Mouse (Mus musculus): ENCODE results near the gene Ffar4. TPM values are rescaled to one million over a fixed set of nuclear protein-coding genes. Genes with fewer than 3 reads are reported as not detected.

The Ffar4 gene
- polyA plus RNA-seq, 1 experiment from 2014 or later = not detected

DNA sequence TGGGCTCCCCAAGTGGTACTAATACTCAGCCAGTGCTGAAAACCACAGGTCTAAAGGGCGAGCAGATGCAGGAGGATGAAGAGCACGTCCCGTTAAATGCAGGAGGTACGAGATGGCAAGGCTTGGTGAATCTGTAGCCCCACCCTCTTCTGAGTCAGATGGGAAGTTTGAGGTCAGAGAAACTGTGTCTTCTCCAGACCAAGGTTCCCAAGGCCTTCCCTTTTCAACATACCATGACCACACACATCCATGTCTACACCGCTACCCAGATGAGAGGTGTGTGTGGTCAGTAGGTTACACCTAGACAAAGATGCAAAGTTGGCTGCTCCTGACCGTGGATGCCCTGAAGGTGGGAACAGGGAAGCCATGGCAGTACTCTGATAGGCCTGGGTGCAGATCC lies 37.9 kb downstream of the Ffar4 start:
- Histone ChIP-seq H3K9ac (ENCODE audit: low read length) (no peak overlapping the region), H3K36me3 (ENCODE audit: control insufficient read depth, insufficient read depth, low read length) (no peaks in the 10 kb centered on the region), H3K4me2 (ENCODE audit: low read depth) (no peak overlapping the region), H3K4me1 (ENCODE audit: control insufficient read depth, insufficient read depth, low read length) (no peaks in the 10 kb centered on the region), H3K4me3 (ENCODE audit: low read depth, low read length) (no peak overlapping the region), H3K27me3 (ENCODE audit: control insufficient read depth, insufficient read depth, low read length) (no peaks in the 10 kb centered on the region), H3K9me3 (ENCODE audit: control insufficient read depth, low read length) (no peaks in the 10 kb centered on the region), H3K27ac (ENCODE audit: low read depth, low read length) (no peak overlapping the region)
- DNase-seq (ENCODE audit: low spot score) = no peak
- 88% methylated on average over 6 of the region's 6 CpGs for WGBS
- no peak for ATAC-seq (ENCODE audit: insufficient read depth, low FRiP score, low TSS enrichment)

DNA sequence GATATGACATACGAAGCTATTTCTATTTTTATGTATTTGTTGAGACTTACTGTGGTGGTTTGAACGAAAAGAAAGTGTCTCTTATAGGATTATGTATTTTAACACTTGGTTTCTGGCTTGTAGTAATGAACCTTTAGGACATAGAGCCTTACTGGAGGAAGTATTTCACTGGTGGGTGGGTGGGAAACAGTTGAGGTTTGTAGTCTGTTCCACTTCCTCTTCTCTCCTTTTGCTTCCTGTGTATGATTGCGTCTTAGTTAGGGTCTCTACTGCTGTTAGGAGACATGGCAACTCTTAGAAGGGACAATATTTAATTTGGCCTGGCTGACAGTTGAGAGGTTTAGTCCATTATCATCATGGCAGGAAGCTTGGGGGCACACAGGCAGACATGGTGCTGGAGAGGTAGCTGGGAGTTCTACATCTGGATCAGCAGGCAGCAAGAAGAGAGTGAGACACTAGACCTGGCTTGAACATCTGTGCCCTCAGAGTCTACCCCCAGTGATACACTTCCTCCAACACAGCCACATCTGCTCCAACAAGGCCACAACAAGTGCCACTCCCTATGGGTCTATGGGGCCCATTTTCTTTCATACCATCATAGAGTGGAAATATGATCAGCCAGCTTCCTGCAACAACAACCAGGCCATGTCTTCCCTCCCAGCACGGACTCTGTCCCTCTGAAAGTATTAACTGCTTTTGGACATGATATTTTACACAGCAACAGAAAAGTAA lies 46.8 kb downstream of the Ffar4 start:
- Histone ChIP-seq H3K27me3 (ENCODE audit: control insufficient read depth, insufficient read depth, low read length) (no peaks in the 10 kb centered on the region), H3K4me1 (ENCODE audit: control insufficient read depth, insufficient read depth, low read length) (no peaks in the 10 kb centered on the region), H3K4me3 (ENCODE audit: low read depth, low read length) (no peak overlapping the region), H3K9me3 (ENCODE audit: control insufficient read depth, low read length) (no peaks in the 10 kb centered on the region), H3K27ac (ENCODE audit: low read depth, low read length) (no peak overlapping the region), H3K36me3 (ENCODE audit: control insufficient read depth, insufficient read depth, low read length) (no peaks in the 10 kb centered on the region), H3K4me2 (ENCODE audit: low read depth) (no peak overlapping the region), H3K9ac (ENCODE audit: low read length) (no peak overlapping the region)
- WGBS = 77% methylated on average over 4 of the region's 4 CpGs
- no peak for DNase-seq (ENCODE audit: low spot score)
- no peak for ATAC-seq (ENCODE audit: insufficient read depth, low FRiP score, low TSS enrichment)

DNA sequence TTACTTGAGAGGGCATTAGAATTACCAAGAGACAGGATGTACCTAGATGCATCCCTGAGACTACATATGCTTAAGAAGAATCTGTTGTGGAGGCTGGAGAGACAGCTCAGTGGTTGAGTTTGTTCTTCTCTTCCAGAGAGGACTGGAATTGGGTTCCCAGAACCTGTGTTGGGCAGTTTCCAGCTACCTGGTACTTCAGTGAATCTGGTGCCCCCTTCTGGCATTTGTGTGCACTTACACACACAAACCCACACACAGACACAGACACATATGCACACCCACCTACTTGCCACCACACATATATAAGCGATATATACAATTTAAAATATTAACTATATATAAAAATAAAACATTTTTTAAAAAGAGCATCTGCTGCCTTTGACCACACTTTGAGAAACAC lies 59.4 kb downstream of the Ffar4 start:
- no peak for DNase-seq (ENCODE audit: low spot score)
- H3K4me2 ChIP-seq (ENCODE audit: low read depth) = no peak overlapping the region
- no peaks in the 10 kb centered on the region for H3K9me3 ChIP-seq (ENCODE audit: control insufficient read depth, low read length)
- H3K4me1 ChIP-seq (ENCODE audit: control insufficient read depth, insufficient read depth, low read length) = no peaks in the 10 kb centered on the region
- H3K27me3 ChIP-seq (ENCODE audit: control insufficient read depth, insufficient read depth, low read length) = no peaks in the 10 kb centered on the region
- no peak overlapping the region for H3K9ac ChIP-seq (ENCODE audit: low read length)
- no peak overlapping the region for H3K4me3 ChIP-seq (ENCODE audit: low read depth, low read length)
- no peak overlapping the region for H3K27ac ChIP-seq (ENCODE audit: low read depth, low read length)
- H3K36me3 ChIP-seq (ENCODE audit: control insufficient read depth, insufficient read depth, low read length) = no peaks in the 10 kb centered on the region
- no peak for ATAC-seq (ENCODE audit: insufficient read depth, low FRiP score, low TSS enrichment)
- WGBS = 93% methylated on average over 1 of the region's 1 CpGs

DNA sequence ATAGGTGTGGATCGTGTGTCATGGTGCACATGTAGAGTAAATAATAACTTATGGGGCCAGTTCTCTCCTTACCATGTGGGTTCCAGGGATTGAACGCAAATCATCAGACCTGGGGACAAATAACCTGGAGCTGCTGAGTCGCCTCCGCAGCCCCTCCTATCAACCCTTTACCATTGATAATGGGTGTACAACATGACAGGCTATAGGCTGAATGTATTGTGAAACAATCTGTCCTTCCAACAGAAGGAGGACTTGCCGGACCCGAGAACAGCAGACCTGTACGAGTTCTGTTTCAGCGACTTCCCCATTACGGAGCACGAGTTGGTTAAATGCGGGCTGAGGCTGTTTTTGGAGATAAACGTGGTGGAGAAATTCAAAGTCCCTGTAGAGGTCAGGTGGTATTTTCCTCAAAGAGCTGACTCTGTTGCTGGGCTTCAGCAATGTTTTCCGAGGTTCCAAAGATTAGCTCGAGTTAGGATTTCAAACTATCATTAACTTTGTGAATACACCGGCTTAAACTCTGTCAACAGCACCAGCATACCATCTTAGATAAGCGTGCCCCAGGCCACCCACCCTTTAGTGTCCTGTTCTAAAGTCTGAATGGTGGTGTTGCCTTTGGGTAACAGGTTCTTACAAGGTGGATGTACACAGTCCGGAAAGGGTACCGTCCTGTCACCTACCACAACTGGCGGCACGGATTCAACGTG lies 64.9 kb downstream of the Ffar4 start:
- H3K4me1 ChIP-seq (ENCODE audit: control insufficient read depth, insufficient read depth, low read length) = no peaks in the 10 kb centered on the region
- no peak overlapping the region for H3K27ac ChIP-seq (ENCODE audit: low read depth, low read length)
- H3K9ac ChIP-seq (ENCODE audit: low read length) = no peak overlapping the region
- no peak overlapping the region for H3K4me3 ChIP-seq (ENCODE audit: low read depth, low read length)
- H3K36me3 ChIP-seq (ENCODE audit: control insufficient read depth, insufficient read depth, low read length) = no peaks in the 10 kb centered on the region
- no peak overlapping the region for H3K4me2 ChIP-seq (ENCODE audit: low read depth)
- DNase-seq (ENCODE audit: low spot score) = no peak
- ATAC-seq (ENCODE audit: insufficient read depth, low FRiP score, low TSS enrichment) = no peak
- WGBS = 94% methylated on average over 21 of the region's 21 CpGs
- H3K9me3 ChIP-seq (ENCODE audit: control insufficient read depth, low read length) = no peaks in the 10 kb centered on the region
- H3K27me3 ChIP-seq (ENCODE audit: control insufficient read depth, insufficient read depth, low read length) = no peaks in the 10 kb centered on the region

Other genes starting within 250 kb of the Ffar4 start
- gene Myof, start 53.5 kb upstream of the Ffar4 start, polyA plus RNA-seq (2014; fragmentation: Nextera tagmentation; extraction: Ambion mirVana) = 2.1 and 3.2 TPM in 2 replicates
- 40.8 and 44.6 TPM in 2 replicates for gene Cep55, start 42.1 kb upstream of the Ffar4 start, polyA plus RNA-seq (2014; fragmentation: Nextera tagmentation; extraction: Ambion mirVana)
- 2.1 and 3.2 TPM in 2 replicates for gene Rbp4, start 28.2 kb downstream of the Ffar4 start, polyA plus RNA-seq (2014; fragmentation: Nextera tagmentation; extraction: Ambion mirVana)
- not detected in 2 replicates for gene Pde6c, start 35.7 kb downstream of the Ffar4 start, polyA plus RNA-seq (2014; fragmentation: Nextera tagmentation; extraction: Ambion mirVana)
- gene Fra10ac1, start 127.1 kb downstream of the Ffar4 start, polyA plus RNA-seq (2014; fragmentation: Nextera tagmentation; extraction: Ambion mirVana) = 38.5 and 40.3 TPM in 2 replicates
- 0.40 and 0.70 TPM in 2 replicates for gene Lgi1, start 167.5 kb downstream of the Ffar4 start, polyA plus RNA-seq (2014; fragmentation: Nextera tagmentation; extraction: Ambion mirVana)